In the genomic region with DNA sequence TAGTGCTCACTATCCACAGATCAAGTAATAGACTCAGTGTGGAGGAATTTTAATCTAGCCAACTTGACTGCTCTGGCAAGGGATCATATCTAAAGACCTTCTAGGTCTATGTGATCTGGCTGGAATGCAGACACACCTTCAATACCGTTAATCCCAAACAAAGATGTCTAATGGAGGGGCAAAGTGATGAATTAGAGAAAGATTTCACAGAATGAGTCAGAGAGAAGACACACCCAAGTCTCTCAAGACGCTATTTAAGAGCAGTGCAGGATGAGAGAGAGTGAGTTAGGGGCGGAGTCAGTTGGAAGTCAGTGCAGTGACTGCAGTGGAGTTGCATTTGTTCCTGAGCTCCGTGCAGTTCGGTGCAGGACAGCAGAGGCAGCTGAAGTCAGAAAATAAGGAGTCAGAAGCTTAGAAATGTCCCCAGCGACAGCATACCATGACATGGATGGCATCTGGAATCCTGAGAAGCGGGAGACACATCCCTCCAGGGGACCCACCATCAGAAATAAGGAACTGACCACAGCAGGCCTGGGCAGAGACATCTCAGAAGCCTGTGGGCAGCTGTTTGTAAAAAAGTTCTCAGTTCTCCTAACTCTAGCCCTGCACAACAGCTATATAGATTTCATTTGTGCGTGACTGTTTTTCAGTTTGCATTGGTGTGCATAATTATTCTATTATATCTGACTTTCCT, we compare ENCODE assay signal across 12 mouse cellular contexts.
"Had no signal": no experiment of that assay in that cellular context is flagged by ENCODE, and none has a peak within 500 bp of the region (broad histone marks: within the 10 kb centered on the region; RNA-seq: fewer than 3 reads in every experiment).

No protein-coding gene starts in this region.

- H3K4me3 ChIP-seq: limb, embryonic 13.5 days; midbrain, embryonic 13.5 days; neural tube, embryonic 15.5 days had no signal

- H3K9ac ChIP-seq: limb, embryonic 13.5 days; liver, embryonic 14.5 days; midbrain, embryonic 13.5 days; neural tube, embryonic 15.5 days had no signal

- H3K9me3 ChIP-seq: limb, embryonic 13.5 days; midbrain, embryonic 13.5 days; neural tube, embryonic 15.5 days had no signal

- H3K27ac ChIP-seq: kidney, postnatal 0 days; limb, embryonic 13.5 days; liver, embryonic 14.5 days; midbrain, embryonic 13.5 days; neural tube, embryonic 15.5 days had no signal

- DNase-seq: kidney, postnatal 36 days; lung, adult 18-20 months; lung, postnatal 36 days; right cerebral cortex, adult 18-20 months; right cerebral cortex, postnatal 25 days; thymus, adult 2 months; thymus, postnatal 25 days had no signal

- H3K36me3 ChIP-seq: limb, embryonic 13.5 days; midbrain, embryonic 13.5 days; neural tube, embryonic 15.5 days had no signal
